Mouse (Mus musculus): ENCODE measurements around the gene Ncmap. TPM values are rescaled to one million over a fixed set of nuclear protein-coding genes. Genes with fewer than 3 reads are reported as not detected.

The Ncmap gene
- 4.7 and 5.4 TPM in 2 replicates for polyA plus RNA-seq (2015; fragmentation: Nextera tagmentation; extraction: Ambion mirVana)

DNA sequence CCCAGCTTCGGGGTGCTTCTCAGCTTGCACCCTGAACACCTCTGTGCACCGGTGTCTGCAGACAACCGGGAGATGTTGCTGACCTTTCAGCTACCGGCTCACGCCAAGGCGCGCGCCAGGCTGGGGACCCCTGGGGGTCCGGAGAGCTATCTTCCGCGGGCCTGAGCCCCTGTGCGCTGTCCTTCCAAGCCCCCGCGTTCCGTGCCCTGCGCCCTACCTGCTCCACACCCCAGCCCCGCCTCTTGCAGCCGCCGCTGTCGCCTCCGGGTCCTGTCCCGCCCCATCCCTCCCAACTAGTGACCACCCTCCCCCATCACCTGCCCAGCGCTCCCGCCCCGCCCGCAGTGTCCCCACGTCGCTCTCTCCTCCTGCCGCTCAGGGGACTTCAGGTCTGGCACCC lies at the start of gene Ncmap:
Gene Ncmap (minus strand): TSS at position 237 of the 400 bp plus-strand sequence.

DNA sequence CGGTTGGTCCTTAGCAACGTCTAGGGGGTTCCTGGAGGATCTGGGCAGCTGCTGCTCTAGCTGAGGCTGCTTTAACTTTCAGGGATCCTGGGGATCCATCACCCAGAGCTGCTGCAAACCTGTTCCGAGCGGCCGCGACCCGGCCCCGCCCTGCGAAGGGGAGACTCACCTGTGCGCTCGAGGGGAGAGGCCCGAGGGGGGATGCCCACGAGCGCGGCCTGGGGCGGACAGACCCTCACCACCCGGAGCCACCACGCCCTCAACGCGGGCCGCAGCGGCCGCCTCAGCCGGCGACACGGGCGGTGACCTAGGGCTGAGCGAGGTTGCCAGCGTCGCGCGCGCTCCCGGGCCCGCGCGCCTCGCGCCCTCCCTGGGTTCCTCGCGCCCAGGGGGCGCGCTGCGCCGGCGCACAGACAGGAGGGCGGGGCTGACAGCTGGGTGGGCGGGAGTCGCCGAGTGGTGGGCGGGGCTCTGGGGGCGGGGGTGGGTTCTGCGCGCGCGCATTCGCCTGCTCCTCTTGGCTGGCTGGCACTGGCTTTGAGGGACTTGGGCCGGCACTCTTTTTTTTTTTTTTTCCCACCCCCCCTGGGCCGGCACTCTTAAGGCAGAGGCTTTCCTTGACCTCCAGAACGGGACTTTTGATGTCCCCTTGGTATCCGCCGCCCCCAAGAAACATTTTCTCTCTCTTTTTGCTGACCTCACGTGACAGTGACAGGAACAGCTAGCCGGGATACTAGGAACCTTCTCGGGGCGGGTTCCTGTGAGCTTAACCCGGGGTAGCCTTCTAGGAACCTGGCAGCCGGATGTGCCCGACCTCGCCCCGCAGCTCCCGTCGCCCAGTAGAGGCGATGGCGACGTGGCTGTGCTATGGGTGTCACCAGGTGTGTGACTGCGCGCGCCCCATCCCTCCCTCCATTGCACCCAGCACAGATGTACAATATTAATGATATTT lies 35.7 kb upstream of the Ncmap start, which contains the start of gene Rcan3:
Gene Rcan3 (minus strand): TSS at position 411 of the 952 bp plus-strand sequence.

DNA sequence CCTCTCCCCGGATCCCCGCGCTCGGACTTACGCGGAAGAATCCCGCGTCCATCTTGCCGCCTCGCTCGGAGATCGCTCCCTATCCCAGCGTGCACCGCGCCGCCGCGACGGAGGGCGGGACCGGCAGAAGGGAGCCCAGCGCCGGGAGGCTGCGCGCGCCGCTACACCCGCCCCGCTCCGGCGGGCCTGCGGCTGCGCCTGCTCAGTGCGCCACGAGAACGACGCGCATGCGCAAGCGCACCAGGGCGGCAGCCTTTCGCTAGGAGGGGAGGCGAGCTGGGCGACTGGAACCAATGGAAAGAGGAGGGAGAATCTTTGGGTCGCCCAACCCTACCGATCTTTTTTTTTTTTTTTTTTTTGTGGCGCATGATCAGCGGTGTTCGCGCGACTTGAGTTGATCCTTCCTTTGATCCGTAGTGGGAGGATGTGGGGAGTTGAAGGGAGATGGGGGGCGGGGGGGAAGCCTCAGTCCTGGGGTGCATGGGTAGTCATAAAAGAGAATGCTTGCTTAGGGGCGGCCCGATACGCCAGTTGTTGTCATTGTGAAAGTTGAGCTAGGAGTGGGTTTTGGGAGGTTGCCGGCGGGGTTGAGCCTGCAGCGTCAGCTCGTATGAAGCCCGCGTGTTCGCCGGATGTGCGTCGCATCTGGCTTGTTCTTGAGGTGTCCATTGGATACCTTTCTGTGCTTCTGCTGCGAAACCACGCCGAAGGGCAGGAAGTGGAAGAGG lies 44.8 kb downstream of the Ncmap start, which contains the start of gene Srrm1:
Gene Srrm1 (minus strand): TSS at position 256 of the 728 bp plus-strand sequence.

MicroRNAs encoded within 50 kb of the gene (microRNA counts, 519-probe panel; counts per million panel counts)
- microRNA mmu-miR-700: 40.5 counts per million

Small RNA genes within 50 kb of the gene (microRNA-seq; reads per million reads assigned to microRNA genes)
- 251 reads per million, percentile 57 among the genes with 10 or more reads in this experiment for gene Mir700

Other genes with a start within 250 kb of the Ncmap start
- gene Clic4, start 125.4 kb downstream of the Ncmap start, polyA plus RNA-seq (2015; fragmentation: Nextera tagmentation; extraction: Ambion mirVana): 51.3 and 53.5 TPM in 2 replicates
- 142 and 154 TPM in 2 replicates for gene Srrm1, start 44.9 kb downstream of the Ncmap start, polyA plus RNA-seq (2015; fragmentation: Nextera tagmentation; extraction: Ambion mirVana)
- 58.4 and 60.0 TPM in 2 replicates for gene Rcan3, start 35.6 kb upstream of the Ncmap start, polyA plus RNA-seq (2015; fragmentation: Nextera tagmentation; extraction: Ambion mirVana)
- gene Stpg1, start 96.6 kb upstream of the Ncmap start, polyA plus RNA-seq (2015; fragmentation: Nextera tagmentation; extraction: Ambion mirVana): 0.55 and 0.70 TPM in 2 replicates
- gene Nipal3, start 96.8 kb upstream of the Ncmap start, polyA plus RNA-seq (2015; fragmentation: Nextera tagmentation; extraction: Ambion mirVana): 13.4 and 14.2 TPM in 2 replicates
- 1.4 and 1.7 TPM in 2 replicates for gene Grhl3, start 175.4 kb upstream of the Ncmap start, polyA plus RNA-seq (2015; fragmentation: Nextera tagmentation; extraction: Ambion mirVana)